Mouse (Mus musculus): ENCODE results near the gene AI464131. TPM values are rescaled to one million over a fixed set of nuclear protein-coding genes. Genes with fewer than 3 reads are reported as not detected.

Gene AI464131
- polyA plus RNA-seq, 1 experiment from 2014 or later: 9.7 TPM

Other genes starting within 250 kb of the AI464131 start
- 67.3 and 69.6 TPM in 2 replicates for gene Ubap2, start 227.9 kb downstream of the AI464131 start, polyA plus RNA-seq (2014; fragmentation: Nextera tagmentation; extraction: Ambion mirVana)
- 48.3 and 51.3 TPM in 2 replicates for gene Dcaf12, start 188.2 kb downstream of the AI464131 start, polyA plus RNA-seq (2014; fragmentation: Nextera tagmentation; extraction: Ambion mirVana)
- 69.2 and 80.3 TPM in 2 replicates for gene Ubap1, start 154.1 kb downstream of the AI464131 start, polyA plus RNA-seq (2014; fragmentation: Nextera tagmentation; extraction: Ambion mirVana)
- 8.7 and 10.1 TPM in 2 replicates for gene Kif24, start 38.2 kb downstream of the AI464131 start, polyA plus RNA-seq (2014; fragmentation: Nextera tagmentation; extraction: Ambion mirVana)
- 59.7 and 62.3 TPM in 2 replicates for gene Nudt2, start 37.9 kb downstream of the AI464131 start, polyA plus RNA-seq (2014; fragmentation: Nextera tagmentation; extraction: Ambion mirVana)
- gene 1110017D15Rik, start 14.3 kb upstream of the AI464131 start, polyA plus RNA-seq (2014; fragmentation: Nextera tagmentation; extraction: Ambion mirVana): 6.3 and 6.4 TPM in 2 replicates
- 2.3 and 4.3 TPM in 2 replicates for gene Fam219a, start 66.5 kb upstream of the AI464131 start, polyA plus RNA-seq (2014; fragmentation: Nextera tagmentation; extraction: Ambion mirVana)
- gene Dnaic1, start 66.7 kb upstream of the AI464131 start, polyA plus RNA-seq (2014; fragmentation: Nextera tagmentation; extraction: Ambion mirVana): 0.21 and 1.5 TPM in 2 replicates
- gene Enho, start 137.2 kb upstream of the AI464131 start, polyA plus RNA-seq (2014; fragmentation: Nextera tagmentation; extraction: Ambion mirVana): 19.9 and 24.5 TPM in 2 replicates
- 8.8 and 9.8 TPM in 2 replicates for gene Cntfr, start 194.0 kb upstream of the AI464131 start, polyA plus RNA-seq (2014; fragmentation: Nextera tagmentation; extraction: Ambion mirVana)
- 199 and 201 TPM in 2 replicates for gene Il11ra1, start 196.9 kb upstream of the AI464131 start, polyA plus RNA-seq (2014; fragmentation: Nextera tagmentation; extraction: Ambion mirVana)
- 89.4 and 101 TPM in 2 replicates for gene Rpp25l, start 210.5 kb upstream of the AI464131 start, polyA plus RNA-seq (2014; fragmentation: Nextera tagmentation; extraction: Ambion mirVana)
- 119 and 128 TPM in 2 replicates for gene Dctn3, start 220.1 kb upstream of the AI464131 start, polyA plus RNA-seq (2014; fragmentation: Nextera tagmentation; extraction: Ambion mirVana)
- 0.42 TPM in 1 of 2 replicates, not detected in the other for gene Arid3c, start 228.1 kb upstream of the AI464131 start, polyA plus RNA-seq (2014; fragmentation: Nextera tagmentation; extraction: Ambion mirVana)